Mouse (Mus musculus) hematopoietic stem cell, adult 5-6 weeks (primary cell): Measurements from ENCODE around the gene Gm10217. TPM values are rescaled to one million over a fixed set of nuclear protein-coding genes. Genes with fewer than 3 reads are reported as not detected.

Source experiments
- ATAC-seq, 2 experiments: fragments of 125-278 bp in 1 of 2; replicated peaks in 1 of 2; 2 replicates each; pipeline ENCODE4 v1.8.0; 2016 to 2017; ENCODE audit warnings: inconsistent platforms in 2 of 2, mild to moderate bottlenecking in 2 of 2, moderate number of reproducible peaks in 2 of 2, low read depth in 1 of 2, moderate TSS enrichment in 1 of 2; ENCODE audit not compliant: low FRiP score in 2 of 2, poor library complexity in 2 of 2, severe bottlenecking in 2 of 2, insufficient read depth in 1 of 2, low TSS enrichment in 1 of 2
- total RNA-seq: library from RNA; stranded (forward); fragments of 172-1452, 232-1000 nt; gene quantifications from 2 replicates; pipeline ENCODE4 v1.2.3, GENCODE M21; 2017

The Gm10217 gene
- not detected in 2 replicates for total RNA-seq

GRCm38 (mm10) chr8:9863951-9864350 lies at the start of gene Gm10217:
Gm10217 (plus strand) TSS chr8:9864251.
- ATAC-seq, result no peak

GRCm38 (mm10) chr8:9824770-9825169 lies 39.3 kb upstream of the Gm10217 start:
- ATAC-seq, result no peak

GRCm38 (mm10) chr8:9840257-9840656 lies 23.8 kb upstream of the Gm10217 start:
- no peak for ATAC-seq

- ATAC-seq, result no peak
Measured at GRCm38 (mm10) chr8:9859286-9859685, 4.8 kb upstream of the Gm10217 start.

- ATAC-seq, result no peak
Measured at GRCm38 (mm10) chr8:9860539-9861203, 3.4 kb upstream of the Gm10217 start.

- no peak for ATAC-seq
Measured at GRCm38 (mm10) chr8:9865150-9865549, 1.1 kb downstream of the Gm10217 start.

GRCm38 (mm10) chr8:9868094-9868493 lies 4.0 kb downstream of the Gm10217 start:
- ATAC-seq, result no peak

- no peak for ATAC-seq
Measured at GRCm38 (mm10) chr8:9876241-9876640, 12.2 kb downstream of the Gm10217 start.

GRCm38 (mm10) chr8:9879921-9880320 lies 15.9 kb downstream of the Gm10217 start:
- no peak for ATAC-seq

- no peak for ATAC-seq
Measured at GRCm38 (mm10) chr8:9886714-9887113, 22.7 kb downstream of the Gm10217 start.

- no peak for ATAC-seq
Measured at GRCm38 (mm10) chr8:9899199-9899598, 35.1 kb downstream of the Gm10217 start.

GRCm38 (mm10) chr8:9899673-9900072 lies 35.6 kb downstream of the Gm10217 start:
- ATAC-seq, result no peak

Other genes starting within 250 kb of the Gm10217 start
- gene Fam155a, start 93.1 kb upstream of the Gm10217 start, total RNA-seq, result not detected in 2 replicates
- gene Lig4, start 113.4 kb downstream of the Gm10217 start, total RNA-seq, result 1.6 and 1.7 TPM in 2 replicates
- 13.6 and 15.4 TPM in 2 replicates for gene Abhd13, start 113.5 kb downstream of the Gm10217 start, total RNA-seq
- 2.2 TPM in 2 replicates for gene Tnfsf13b, start 142.2 kb downstream of the Gm10217 start, total RNA-seq